Mouse (Mus musculus): Measurements from ENCODE around the gene Naa80. TPM values are rescaled to one million over a fixed set of nuclear protein-coding genes. Genes with fewer than 3 reads are reported as not detected.
A peak's percentile ranks its signal among the peaks of the same experiment; 100 is the strongest.

Naa80 gene
- polyA plus RNA-seq, 1 experiment from 2014 or later = 14.7 TPM

GRCm38 (mm10) chr9:107590773-107591060 lies 12.0 kb downstream of the Naa80 start:
- no peak overlapping the region for H3K9ac ChIP-seq (replicated peaks)
- H3K27me3 ChIP-seq = no peaks in the 10 kb centered on the region
- no peak overlapping the region for H3K4me2 ChIP-seq (replicated peaks)
- ATAC-seq (ENCODE audit: low FRiP score, low read depth) = no peak
- 0 out of 2 replicates have a peak overlapping the region, but pooled peaks have one; percentile 1 for H3K4me3 ChIP-seq
- H3K9me3 ChIP-seq = no peaks in the 10 kb centered on the region
- peaks cover 45% of the 10 kb centered on the region for H3K36me3 ChIP-seq
- H3K27ac ChIP-seq (replicated peaks) = no peak overlapping the region
- peaks cover 18% of the 10 kb centered on the region for H3K4me1 ChIP-seq
- 94% methylated on average over 6 of the region's 6 CpGs for WGBS

- Histone ChIP-seq H3K36me3 (peaks cover 45% of the 10 kb centered on the region), H3K4me3 (no peak overlapping the region), H3K27ac (replicated peaks) (no peak overlapping the region), H3K4me1 (peaks cover 8% of the 10 kb centered on the region), H3K9ac (replicated peaks) (no peak overlapping the region), H3K27me3 (no peaks in the 10 kb centered on the region), H3K4me2 (replicated peaks) (no peak overlapping the region), H3K9me3 (no peaks in the 10 kb centered on the region)
- no peak for ATAC-seq (ENCODE audit: low FRiP score, low read depth)
- 84% methylated on average over 11 of the region's 11 CpGs for WGBS
Observed at GRCm38 (mm10) chr9:107593101-107593976, 14.7 kb downstream of the Naa80 start.

- H3K27me3 ChIP-seq = no peaks in the 10 kb centered on the region
- no peaks in the 10 kb centered on the region for H3K9me3 ChIP-seq
- no peak overlapping the region for H3K4me3 ChIP-seq
- H3K9ac ChIP-seq (replicated peaks) = no peak overlapping the region
- H3K27ac ChIP-seq (replicated peaks) = no peak overlapping the region
- H3K36me3 ChIP-seq = peaks cover 45% of the 10 kb centered on the region
- no peaks in the 10 kb centered on the region for H3K4me1 ChIP-seq
- H3K4me2 ChIP-seq (replicated peaks) = no peak overlapping the region
- 76% methylated on average over 8 of the region's 8 CpGs for WGBS
- no peak for ATAC-seq (ENCODE audit: low FRiP score, low read depth)
Observed at GRCm38 (mm10) chr9:107594281-107595062, 15.8 kb downstream of the Naa80 start.

- no peaks in the 10 kb centered on the region for H3K27me3 ChIP-seq
- H3K9me3 ChIP-seq = no peaks in the 10 kb centered on the region
- no peak overlapping the region for H3K9ac ChIP-seq (replicated peaks)
- H3K4me1 ChIP-seq = no peaks in the 10 kb centered on the region
- whole genome bisulfite sequencing = 92% methylated on average over 11 of the region's 11 CpGs
- no peak overlapping the region for H3K4me3 ChIP-seq
- no peak overlapping the region for H3K4me2 ChIP-seq (replicated peaks)
- ATAC-seq (ENCODE audit: low FRiP score, low read depth) = no peak
- no peak overlapping the region for H3K27ac ChIP-seq (replicated peaks)
- peaks cover 26% of the 10 kb centered on the region for H3K36me3 ChIP-seq
Observed at GRCm38 (mm10) chr9:107596619-107597569, 18.2 kb downstream of the Naa80 start.

- no peak overlapping the region for H3K4me3 ChIP-seq
- 0 out of 2 replicates have a peak, but pooled peaks cover 6% of the 10 kb centered on the region for H3K27me3 ChIP-seq
- H3K4me1 ChIP-seq = peaks cover 5% of the 10 kb centered on the region; the same call in 1 of the 2 replicates
- WGBS = 89% methylated on average over 5 of the region's 5 CpGs
- no peaks in the 10 kb centered on the region for H3K9me3 ChIP-seq
- no peak overlapping the region for H3K9ac ChIP-seq (replicated peaks)
- no peak overlapping the region for H3K27ac ChIP-seq (replicated peaks)
- H3K4me2 ChIP-seq (replicated peaks) = no peak overlapping the region
- ATAC-seq (ENCODE audit: low FRiP score, low read depth) = no peak
- H3K36me3 ChIP-seq = peaks cover 12% of the 10 kb centered on the region
Observed at GRCm38 (mm10) chr9:107598385-107598784, 19.7 kb downstream of the Naa80 start.

- 91% methylated on average over 9 of the region's 9 CpGs for WGBS
- Histone ChIP-seq H3K9me3 (no peaks in the 10 kb centered on the region), H3K9ac (replicated peaks) (no peak overlapping the region), H3K36me3 (peaks cover 1% of the 10 kb centered on the region; the same call in 1 of the 2 replicates), H3K27ac (replicated peaks) (no peak overlapping the region), H3K27me3 (0 out of 2 replicates have a peak, but pooled peaks cover 6% of the 10 kb centered on the region), H3K4me1 (peaks cover 14% of the 10 kb centered on the region), H3K4me3 (no peak overlapping the region), H3K4me2 (replicated peaks) (no peak overlapping the region)
- ATAC-seq (ENCODE audit: low FRiP score, low read depth) = no peak
Observed at GRCm38 (mm10) chr9:107599433-107599832, 20.7 kb downstream of the Naa80 start.

GRCm38 (mm10) chr9:107599842-107600241 lies 21.2 kb downstream of the Naa80 start:
- Histone ChIP-seq H3K36me3 (no peaks in the 10 kb centered on the region), H3K9ac (replicated peaks) (no peak overlapping the region), H3K4me3 (no peak overlapping the region), H3K27me3 (0 out of 2 replicates have a peak, but pooled peaks cover 6% of the 10 kb centered on the region), H3K4me2 (replicated peaks) (no peak overlapping the region), H3K9me3 (no peaks in the 10 kb centered on the region), H3K4me1 (peaks cover 18% of the 10 kb centered on the region), H3K27ac (replicated peaks) (no peak overlapping the region)
- WGBS = 74% methylated on average over 14 of the region's 14 CpGs
- ATAC-seq (ENCODE audit: low FRiP score, low read depth) = no peak

- Histone ChIP-seq H3K9ac (replicated peaks) (no peak overlapping the region), H3K4me2 (replicated peaks) (no peak overlapping the region), H3K27ac (replicated peaks) (no peak overlapping the region), H3K27me3 (0 out of 2 replicates have a peak, but pooled peaks cover 6% of the 10 kb centered on the region), H3K4me3 (no peak overlapping the region), H3K9me3 (no peaks in the 10 kb centered on the region), H3K36me3 (no peaks in the 10 kb centered on the region), H3K4me1 (peaks cover 24% of the 10 kb centered on the region)
- WGBS = 82% methylated on average over 12 of the region's 12 CpGs
- no peak for ATAC-seq (ENCODE audit: low FRiP score, low read depth)
Observed at GRCm38 (mm10) chr9:107600745-107601144, 22.1 kb downstream of the Naa80 start.

- Histone ChIP-seq H3K9me3 (no peaks in the 10 kb centered on the region), H3K4me2 (replicated peaks) (no peak overlapping the region), H3K27me3 (0 out of 2 replicates have a peak, but pooled peaks cover 6% of the 10 kb centered on the region), H3K4me1 (peaks cover 24% of the 10 kb centered on the region), H3K36me3 (no peaks in the 10 kb centered on the region), H3K27ac (replicated peaks) (no peak overlapping the region), H3K4me3 (no peak overlapping the region), H3K9ac (replicated peaks) (no peak overlapping the region)
- ATAC-seq (ENCODE audit: low FRiP score, low read depth) = no peak
- WGBS = 89% methylated on average over 11 of the region's 11 CpGs
Observed at GRCm38 (mm10) chr9:107601275-107601674, 22.6 kb downstream of the Naa80 start.

GRCm38 (mm10) chr9:107602068-107602648 lies 23.5 kb downstream of the Naa80 start:
- 18% methylated on average over 10 of the region's 10 CpGs for WGBS
- Histone ChIP-seq H3K4me3 (no peak overlapping the region), H3K9me3 (no peaks in the 10 kb centered on the region), H3K27me3 (0 out of 2 replicates have a peak, but pooled peaks cover 13% of the 10 kb centered on the region), H3K27ac (replicated peaks) (0 out of 2 replicates have a peak overlapping the region, but pooled peaks have one; percentile 4), H3K4me1 (peaks cover 33% of the 10 kb centered on the region), H3K36me3 (no peaks in the 10 kb centered on the region), H3K9ac (replicated peaks) (no peak overlapping the region; the same call in 1 of the 2 replicates), H3K4me2 (replicated peaks) (no peak overlapping the region)
- ATAC-seq (ENCODE audit: low FRiP score, low read depth) = peak; percentile 53

GRCm38 (mm10) chr9:107603251-107603650 lies 24.6 kb downstream of the Naa80 start:
- 86% methylated on average over 6 of the region's 6 CpGs for WGBS
- 0 out of 2 replicates have a peak, but pooled peaks cover 13% of the 10 kb centered on the region for H3K27me3 ChIP-seq
- H3K9me3 ChIP-seq = no peaks in the 10 kb centered on the region
- no peak overlapping the region for H3K4me3 ChIP-seq
- peaks cover 44% of the 10 kb centered on the region for H3K4me1 ChIP-seq
- no peaks in the 10 kb centered on the region for H3K36me3 ChIP-seq
- no peak overlapping the region for H3K9ac ChIP-seq (replicated peaks)
- H3K4me2 ChIP-seq (replicated peaks) = no peak overlapping the region
- ATAC-seq (ENCODE audit: low FRiP score, low read depth) = no peak
- H3K27ac ChIP-seq (replicated peaks) = no peak overlapping the region

Measured in midbrain, embryonic 12.5 days (tissue).